Mouse (Mus musculus) erythroblast, embryonic 14.5 days (primary cell): ENCODE data around the gene Yod1.

Source experiments
- GATA1 ChIP-seq: IDR thresholded peaks from 2 replicates; pipeline ENCODE4 v1.6.1; 2012; ENCODE audit warnings: low read length, inconsistent platforms, mixed read lengths
- TAL1 ChIP-seq: IDR thresholded peaks from 3 replicates; pipeline ENCODE4 v1.6.1; 2012; ENCODE audit warnings: low read length, inconsistent platforms, mixed read lengths

DNA sequence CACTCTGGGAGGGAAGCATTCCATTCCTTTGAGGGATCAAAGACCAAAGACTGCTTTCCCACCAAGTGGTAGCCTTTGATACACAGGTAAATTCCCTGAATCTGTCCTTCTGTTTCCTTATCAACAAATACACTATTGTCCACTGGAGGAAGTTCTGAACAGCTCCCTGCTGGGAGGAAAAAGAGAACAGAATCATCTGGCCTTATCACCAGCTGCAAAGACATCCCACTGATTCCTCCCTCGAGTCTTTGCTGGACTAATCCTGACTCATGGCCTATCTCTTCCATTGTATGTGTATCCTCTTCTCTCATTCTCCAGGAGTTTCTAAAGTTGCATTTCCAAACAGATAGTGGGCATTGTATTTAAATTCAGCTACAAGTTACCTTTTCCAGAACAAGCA, 33.2 kb upstream of the Yod1 start:
- TF ChIP-seq GATA1 = no peak
- no peak for TF ChIP-seq TAL1
